Mouse (Mus musculus) E14TG2a.4 (cell line): ENCODE measurements around the gene Fitm1.

ENCODE experiments used
- CTCF ChIP-seq: conservative IDR thresholded peaks from 2 replicates; pipeline ENCODE4 v1.5.1; 2014; ENCODE audit warnings: low read length
- NANOG ChIP-seq: IDR thresholded peaks from 2 replicates; pipeline ENCODE4 v1.6.1; 2014; ENCODE audit warnings: borderline replicate concordance, low read length, mixed read lengths

DNA sequence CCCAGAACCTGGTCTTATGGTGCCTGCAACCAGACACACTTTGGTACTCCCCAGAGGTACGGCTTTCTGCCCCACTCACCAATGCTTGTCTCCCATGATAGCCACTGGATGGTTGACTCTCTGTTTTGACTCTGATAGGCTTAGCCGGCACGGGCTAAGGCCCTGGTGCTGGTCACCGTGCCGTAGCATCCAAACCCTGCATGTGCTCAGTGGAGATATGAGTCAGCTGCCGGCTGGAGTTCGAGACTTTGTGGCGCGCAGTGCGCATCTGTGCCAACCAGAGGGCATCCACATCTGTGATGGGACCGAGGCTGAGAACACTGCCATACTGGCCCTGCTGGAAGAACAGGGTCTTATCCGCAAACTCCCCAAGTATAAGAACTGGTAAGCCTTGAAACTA lies 33.1 kb upstream of the Fitm1 start:
- TF ChIP-seq CTCF, result no peak
- no peak for TF ChIP-seq NANOG
